Mouse (Mus musculus): ENCODE data around the gene Akr1a1.
"Not testable (repeated sequence)": the region's sequence is repeated elsewhere in the genome, so short reads cannot be mapped to it uniquely, and the experiment has no call there.

Gene Akr1a1

GRCm38 (mm10) chr4:116650924-116651796 lies at the start of gene Akr1a1:
Gene Akr1a1, minus strand, starts transcription at chr4:116651680.
- peak; percentile 91 to 94 for DNase-seq

- no peak for DNase-seq
Observed at GRCm38 (mm10) chr4:116700964-116701363, 49.5 kb upstream of the Akr1a1 start.

DNA sequence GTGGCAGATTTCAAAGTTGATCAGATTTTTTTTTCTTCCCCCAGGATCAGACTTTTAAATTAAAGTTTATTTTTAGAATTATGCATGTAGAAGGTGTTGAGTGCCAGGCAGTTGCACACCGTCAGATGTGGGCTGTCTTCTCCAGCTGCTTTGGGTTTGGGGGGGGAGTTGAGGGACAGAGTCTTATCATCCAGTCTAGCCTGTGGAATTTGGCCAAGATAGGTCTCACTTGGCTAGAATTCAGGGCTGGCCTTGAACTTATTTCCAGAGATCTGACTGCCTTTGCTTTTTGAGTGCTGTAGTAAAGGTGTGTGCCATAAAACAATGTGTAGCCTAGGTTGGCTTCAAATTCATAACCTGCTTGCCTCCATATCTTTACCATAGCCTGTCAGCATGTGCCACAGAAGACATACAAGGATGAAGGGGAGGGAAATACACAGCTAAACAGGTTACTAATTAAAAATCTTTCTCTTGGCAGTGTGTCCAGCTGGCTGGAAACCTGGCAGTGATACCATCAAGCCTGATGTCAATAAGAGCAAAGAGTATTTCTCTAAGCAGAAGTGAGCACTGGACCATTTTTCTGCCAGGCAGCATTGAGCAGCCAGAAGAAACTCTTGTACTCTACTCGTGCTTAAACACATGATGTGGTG lies 47.3 kb upstream of the Akr1a1 start:
- DNase-seq: no peak

- no peak for DNase-seq
Observed at GRCm38 (mm10) chr4:116693785-116694184, 42.3 kb upstream of the Akr1a1 start.

GRCm38 (mm10) chr4:116692146-116692545 lies 40.7 kb upstream of the Akr1a1 start:
- no peak for DNase-seq

- DNase-seq: no peak
Observed at GRCm38 (mm10) chr4:116689309-116689876, 37.9 kb upstream of the Akr1a1 start.

DNA sequence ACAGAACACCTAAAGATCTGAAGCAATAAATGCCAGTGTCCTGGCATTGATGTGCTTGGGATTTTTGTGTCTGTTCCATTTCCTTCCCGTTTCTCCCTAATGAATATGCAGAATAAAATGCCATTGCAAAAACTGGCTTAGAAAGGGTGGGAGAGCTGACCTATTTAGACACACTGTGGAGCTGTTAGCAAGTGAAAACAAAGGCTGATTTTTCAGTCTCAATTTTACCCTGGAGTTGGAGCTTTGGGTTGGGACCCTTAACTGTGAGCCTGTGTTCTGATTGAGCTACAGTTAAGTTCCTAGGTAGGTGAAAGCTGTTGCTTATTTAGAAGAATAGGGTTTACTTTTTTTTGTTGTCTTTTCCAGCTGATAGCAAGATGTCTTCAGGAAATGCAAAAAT lies 35.6 kb upstream of the Akr1a1 start:
- DNase-seq: no peak

DNA sequence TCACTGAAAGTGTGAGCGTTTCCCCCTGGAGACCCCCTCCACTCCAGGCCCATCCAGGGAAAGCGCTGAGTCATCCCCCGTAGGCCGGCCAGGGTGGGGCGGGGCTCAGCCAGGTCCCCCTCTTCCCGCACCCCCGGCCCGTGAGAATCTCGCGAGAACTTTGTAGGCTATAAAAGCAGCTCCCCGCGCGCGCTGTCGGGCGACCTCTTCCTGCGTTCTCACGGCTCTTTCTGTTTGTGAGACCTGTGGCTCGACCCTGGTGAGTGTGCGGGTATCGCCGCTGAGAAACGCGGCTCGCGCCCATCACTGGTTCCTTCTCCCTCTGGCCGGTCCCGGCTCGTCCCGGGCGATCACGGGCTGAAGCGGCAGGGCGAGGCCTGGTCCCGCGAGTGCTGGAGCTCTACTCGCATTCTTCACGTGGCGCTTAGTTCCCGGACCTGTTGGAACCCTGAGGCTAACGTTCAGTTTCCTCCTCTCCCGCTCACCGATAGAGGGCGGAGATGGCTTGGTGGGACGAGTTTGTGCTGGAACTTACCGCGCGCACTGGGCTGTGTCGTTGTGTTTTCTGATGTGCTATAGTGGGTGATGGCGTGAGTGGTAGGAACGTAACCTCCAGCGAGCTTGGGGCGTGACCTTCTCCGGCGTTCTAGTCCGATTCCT lies 34.1 kb upstream of the Akr1a1 start, which contains the start of gene Prdx1:
Gene Prdx1 (plus strand): TSS at position 143 of the 660 bp plus-strand sequence.
- peak; percentile 89 to 90 for DNase-seq

- DNase-seq: no peak
Observed at GRCm38 (mm10) chr4:116684665-116685064, 33.2 kb upstream of the Akr1a1 start.

- no peak for DNase-seq
Observed at GRCm38 (mm10) chr4:116683957-116684356, 32.5 kb upstream of the Akr1a1 start.

- not testable (repeated sequence) for DNase-seq
Observed at GRCm38 (mm10) chr4:116680521-116680920, 29.0 kb upstream of the Akr1a1 start.

DNA sequence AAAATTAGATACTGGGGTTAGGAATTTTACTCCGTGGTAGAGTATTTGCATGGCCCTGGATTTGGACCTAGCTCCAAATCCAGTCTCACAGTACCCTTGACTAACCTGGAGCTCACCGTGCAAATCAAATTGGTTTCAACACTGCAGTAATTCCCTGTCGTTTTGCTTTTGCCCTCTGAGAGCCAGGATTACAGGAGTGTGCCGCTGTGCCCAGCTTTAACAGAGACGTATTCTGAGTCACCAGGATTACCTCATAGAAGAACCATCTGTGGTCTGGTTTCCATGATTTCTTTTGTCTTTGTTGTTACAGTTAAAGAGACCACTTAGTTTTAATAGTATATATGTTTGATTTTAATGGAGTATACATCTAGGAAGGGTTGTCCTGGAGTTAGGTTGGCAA lies 27.7 kb upstream of the Akr1a1 start:
- DNase-seq: no peak

- DNase-seq: no peak
Observed at GRCm38 (mm10) chr4:116677808-116678207, 26.3 kb upstream of the Akr1a1 start.

GRCm38 (mm10) chr4:116676027-116676426 lies 24.5 kb upstream of the Akr1a1 start:
- DNase-seq: no peak

DNA sequence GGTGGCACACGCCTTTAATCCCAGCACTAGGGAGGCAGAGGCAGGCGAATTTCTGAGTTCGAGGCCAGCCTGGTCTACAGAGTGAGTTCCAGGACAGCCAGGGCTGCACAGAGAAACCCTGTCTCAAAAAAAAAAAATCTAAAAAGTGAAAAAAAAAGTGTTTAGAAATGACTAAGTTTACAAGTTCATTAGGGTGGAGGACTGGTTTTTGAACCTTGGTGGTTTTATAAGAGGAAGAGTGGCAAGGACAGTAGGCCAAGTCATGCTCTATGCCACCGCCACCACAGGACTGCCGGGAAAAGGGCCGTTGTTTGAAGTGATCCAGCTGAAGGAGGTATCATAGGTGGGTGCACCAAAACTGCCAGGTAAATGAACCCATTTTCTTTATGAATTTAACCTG lies 23.3 kb upstream of the Akr1a1 start:
- DNase-seq: not testable (repeated sequence)

DNA sequence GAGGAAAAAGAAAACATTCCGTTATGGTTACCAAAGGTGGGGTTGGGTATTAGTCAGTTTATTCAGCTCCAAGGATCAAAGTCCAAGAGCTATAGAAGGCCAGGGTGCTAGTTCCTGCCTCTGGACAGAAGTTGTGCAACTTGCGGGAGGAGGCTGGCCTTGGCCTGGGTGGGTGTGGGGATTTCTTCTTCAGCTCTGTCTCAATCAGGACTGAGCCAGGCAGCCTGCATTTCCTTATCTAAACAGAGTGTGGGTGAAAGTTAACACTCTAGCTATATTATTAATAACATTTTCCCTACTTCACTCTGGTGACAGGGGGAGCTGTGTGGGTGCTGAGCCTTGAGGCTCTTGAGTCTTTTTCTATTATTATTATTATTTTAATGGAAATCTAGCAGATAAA lies 21.3 kb upstream of the Akr1a1 start:
- no peak for DNase-seq

- no peak for DNase-seq
Observed at GRCm38 (mm10) chr4:116669291-116669690, 17.8 kb upstream of the Akr1a1 start.

DNA sequence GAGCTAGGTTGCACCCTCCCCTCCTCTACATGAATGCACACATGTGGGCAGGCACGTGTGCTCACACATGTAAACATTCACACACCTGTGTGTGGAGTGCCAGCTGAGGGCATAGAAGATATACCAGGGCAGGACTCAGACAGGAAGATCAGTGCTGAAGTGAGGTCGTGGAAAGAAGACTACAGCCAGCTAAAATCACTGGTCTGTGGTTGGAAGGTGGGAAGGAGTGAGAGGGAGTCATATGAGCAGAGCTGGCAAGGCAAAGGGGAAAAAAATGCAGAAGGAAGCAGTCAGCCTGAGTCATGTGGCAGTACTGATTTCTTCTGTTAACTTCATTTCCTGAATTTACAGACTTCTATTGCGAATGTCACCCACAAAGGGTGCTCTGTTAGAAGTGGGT lies 16.7 kb upstream of the Akr1a1 start:
- no peak for DNase-seq

- DNase-seq: no peak
Observed at GRCm38 (mm10) chr4:116666625-116667024, 15.1 kb upstream of the Akr1a1 start.

GRCm38 (mm10) chr4:116661998-116662397 lies 10.5 kb upstream of the Akr1a1 start:
- DNase-seq: no peak

DNA sequence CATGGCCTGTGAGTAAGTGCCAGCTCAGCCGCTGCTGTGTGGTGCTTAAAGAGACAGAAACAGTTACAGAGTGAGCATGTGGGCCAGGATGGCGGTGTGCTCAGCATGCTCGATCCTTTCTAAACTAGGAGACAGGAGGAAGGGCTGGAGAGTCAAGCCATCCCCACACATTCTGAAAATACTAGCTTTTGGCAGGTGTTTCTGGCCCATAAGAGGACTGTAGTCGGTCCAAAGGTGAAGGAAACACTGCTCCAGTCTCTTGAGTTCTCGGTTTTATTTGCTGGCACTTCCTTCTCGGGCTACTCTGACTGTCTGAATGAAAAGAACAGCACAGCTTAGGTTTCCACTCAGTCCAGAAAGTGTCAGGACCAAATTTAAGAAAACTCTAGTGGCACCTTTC lies 9.3 kb upstream of the Akr1a1 start:
- DNase-seq: no peak

DNA sequence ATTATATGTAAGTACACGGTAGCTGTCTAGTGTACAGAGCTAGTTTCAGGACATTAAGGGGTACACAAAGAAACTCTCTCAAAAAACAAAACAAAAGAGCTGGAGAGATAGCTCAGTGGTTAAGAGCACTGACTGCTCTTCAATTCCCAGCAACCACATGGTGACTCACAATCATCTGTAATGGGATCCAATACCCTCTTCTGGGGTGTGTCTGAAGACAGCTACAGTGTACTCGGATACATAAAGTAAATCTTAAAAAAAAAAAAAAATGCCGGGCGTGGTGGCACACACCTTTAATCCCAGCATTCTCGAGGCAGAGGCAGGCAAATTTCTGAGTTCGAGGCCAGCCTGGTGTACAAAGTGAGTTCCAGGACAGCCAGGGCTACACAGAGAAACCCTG lies 8.4 kb upstream of the Akr1a1 start:
- DNase-seq: not testable (repeated sequence)

DNA sequence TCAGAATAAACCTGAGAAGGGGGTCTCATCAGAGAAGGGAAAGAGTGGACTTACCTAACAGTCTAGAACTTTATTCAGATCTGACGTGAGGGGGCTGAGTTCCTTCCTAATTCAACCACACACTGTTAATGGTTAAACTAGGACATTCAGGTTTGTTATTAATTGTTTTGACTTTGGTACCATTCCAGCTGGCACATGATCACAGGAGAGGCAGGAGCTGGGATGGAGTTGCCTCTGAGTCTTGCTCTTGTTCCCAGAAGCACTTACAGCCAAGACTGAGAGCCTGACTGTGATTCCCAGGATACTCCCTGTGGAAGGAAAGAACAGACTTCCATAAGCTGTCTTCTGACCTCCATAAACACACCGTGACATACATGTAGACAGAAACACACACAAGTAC lies 8.0 kb upstream of the Akr1a1 start:
- no peak for DNase-seq
